8 mouse cellular contexts compared by ENCODE assay signal in genomic region chr8:35961615-35962220, GRCm38 (mm10).
DNase-seq lines count a peak whose midpoint lies in the region; ATAC-seq and TF ChIP-seq lines count a peak whose summit lies in the region.
"Had no signal": no experiment of that assay in that cellular context is flagged by ENCODE, and none has a peak within 500 bp of the region (broad histone marks: within the 10 kb centered on the region; RNA-seq: fewer than 3 reads in every experiment).

No protein-coding gene starts in this region.

- no peak for TF ChIP-seq EP300 in heart, adult 2 months (IDR thresholded peaks at IDR 0.05; ENCODE audit: insufficient read depth, low read depth, low read length)
- no peak for TF ChIP-seq EP300 in stomach, postnatal 0 days (optimal IDR thresholded peaks at IDR 0.05)

- H3K36me3 ChIP-seq in heart, embryonic 14.5 days (ENCODE audit: control insufficient read depth, insufficient read depth, low read length) = no peaks in the 10 kb centered on the region
- no peaks in the 10 kb centered on the region; the same call in 1 of the 2 replicates for H3K36me3 ChIP-seq in heart, adult 2 months (ENCODE audit: control insufficient read depth, insufficient read depth, low read length)
- no peaks in the 10 kb centered on the region for H3K36me3 ChIP-seq in hindbrain, embryonic 16.5 days (ENCODE audit: control insufficient read depth, insufficient read depth, low read length)
- no peaks in the 10 kb centered on the region for H3K36me3 ChIP-seq in stomach, postnatal 0 days (ENCODE audit: control insufficient read depth, insufficient read depth, low read length)

- H3K9ac ChIP-seq in heart, embryonic 14.5 days (ENCODE audit: low read length) = 0 out of 2 replicates have a peak overlapping the region, but pooled peaks have one; percentile 16
- no peak overlapping the region for H3K9ac ChIP-seq in heart, adult 2 months (ENCODE audit: low read depth, low read length)
- H3K9ac ChIP-seq in hindbrain, embryonic 16.5 days (ENCODE audit: low read depth, low read length) = no peak overlapping the region
- H3K9ac ChIP-seq in stomach, postnatal 0 days (ENCODE audit: low read length) = no peak overlapping the region

- H3K4me2 ChIP-seq in heart, embryonic 14.5 days (ENCODE audit: low read length) = peak overlapping the region; percentile 25
- 0 out of 2 replicates have a peak overlapping the region, but pooled peaks have one; percentile 3 for H3K4me2 ChIP-seq in hindbrain, embryonic 16.5 days (ENCODE audit: low read length)
- no peak overlapping the region for H3K4me2 ChIP-seq in stomach, postnatal 0 days (replicated peaks; ENCODE audit: low read depth)

- no peaks in the 10 kb centered on the region for H3K79me2 ChIP-seq in heart, adult 2 months (replicated peaks; ENCODE audit: control insufficient read depth, insufficient read depth, low read length)

- H3K27me3 ChIP-seq in heart, embryonic 14.5 days (ENCODE audit: control insufficient read depth, insufficient read depth, low read length) = no peaks in the 10 kb centered on the region
- H3K27me3 ChIP-seq in heart, adult 2 months (ENCODE audit: control insufficient read depth, insufficient read depth, low read length) = no peaks in the 10 kb centered on the region
- H3K27me3 ChIP-seq in hindbrain, embryonic 16.5 days (replicated peaks; ENCODE audit: control insufficient read depth, insufficient read depth, low read length) = no peaks in the 10 kb centered on the region
- H3K27me3 ChIP-seq in stomach, postnatal 0 days (ENCODE audit: control insufficient read depth, insufficient read depth, low read length) = no peaks in the 10 kb centered on the region

- H3K9me3 ChIP-seq in heart, embryonic 14.5 days (ENCODE audit: control insufficient read depth, low read length) = no peaks in the 10 kb centered on the region
- H3K9me3 ChIP-seq in hindbrain, embryonic 16.5 days (ENCODE audit: control insufficient read depth, low read length) = no peaks in the 10 kb centered on the region
- no peaks in the 10 kb centered on the region for H3K9me3 ChIP-seq in stomach, postnatal 0 days (ENCODE audit: control insufficient read depth, low read length)

- no peak for DNase-seq in heart, adult 2 months
- DNase-seq in ES-CJ7 (ENCODE audit: low read depth, low spot score) (peak; percentile 31), R1 (ENCODE audit: low read depth, low spot score) (peak; percentile 17)
- DNase-seq in stomach, postnatal 0 days (ENCODE audit: low spot score) = no peak

- H3K4me3 ChIP-seq in heart, embryonic 14.5 days (ENCODE audit: control insufficient read depth in 1 of 2, insufficient read depth in 1 of 2, low read depth in 1 of 2, low read length in 2 of 2) = no peak overlapping the region
- no peak overlapping the region for H3K4me3 ChIP-seq in heart, adult 2 months
- no peak overlapping the region for H3K4me3 ChIP-seq in hindbrain, embryonic 16.5 days (ENCODE audit: low read length)
- H3K4me3 ChIP-seq in stomach, postnatal 0 days (ENCODE audit: low read depth, low read length) = no peak overlapping the region
- H3K4me3 ChIP-seq: myocyte had no signal

- intact Hi-C loops in heart, adult 2 months (cut with DNase I) = no loop called here

- H3K27ac ChIP-seq in heart, embryonic 14.5 days (replicated peaks in 1 of 2; ENCODE audit: control insufficient read depth in 1 of 2, insufficient read depth in 1 of 2, low read depth in 2 of 2, low read length in 2 of 2) = peak overlapping the region; percentile 49 to 53; a peak in 3 of 4 replicates
- no peak overlapping the region for H3K27ac ChIP-seq in heart, adult 2 months
- H3K27ac ChIP-seq in hindbrain, embryonic 16.5 days (ENCODE audit: low read depth, low read length) = peak overlapping the region; percentile 37
- no peak overlapping the region for H3K27ac ChIP-seq in stomach, postnatal 0 days (replicated peaks)

- H3K4me1 ChIP-seq in heart, embryonic 14.5 days (ENCODE audit: control insufficient read depth in 2 of 2, insufficient read depth in 2 of 2, low read length in 2 of 2) = peaks cover 16 to 26% of the 10 kb centered on the region in 2 experiments
- peaks cover 5% of the 10 kb centered on the region for H3K4me1 ChIP-seq in heart, adult 2 months (ENCODE audit: control insufficient read depth, insufficient read depth, low read length)
- H3K4me1 ChIP-seq in hindbrain, embryonic 16.5 days (ENCODE audit: control insufficient read depth, insufficient read depth, low read depth, low read length) = peaks cover 8% of the 10 kb centered on the region; the same call in 1 of the 2 replicates
- no peaks in the 10 kb centered on the region for H3K4me1 ChIP-seq in stomach, postnatal 0 days (replicated peaks; ENCODE audit: control insufficient read depth, insufficient read depth)

- TF ChIP-seq POLR2A in heart, adult 2 months (IDR thresholded peaks at IDR 0.05; ENCODE audit: insufficient read depth, low read depth, low read length) = no peak

- WGBS in heart, embryonic 14.5 days = 53% methylated on average over 20 of the region's 20 CpGs
- WGBS in heart, adult 2 months = 63% methylated on average over 20 of the region's 20 CpGs
- 44% methylated on average over 20 of the region's 20 CpGs for WGBS in hindbrain, embryonic 16.5 days
- WGBS in stomach, postnatal 0 days = 73% methylated on average over 20 of the region's 20 CpGs

- ATAC-seq in heart, embryonic 14.5 days (ENCODE audit: insufficient number of reproducible peaks, insufficient read depth, low FRiP score, low read depth) = no peak
- peak; percentile 25; the same call in 1 of the 2 replicates for ATAC-seq in hindbrain, embryonic 16.5 days
- ATAC-seq in stomach, postnatal 0 days (ENCODE audit: low FRiP score, low TSS enrichment) = no peak
- ATAC-seq in CD4-positive, CD25-positive, alpha-beta regulatory T cell, adult 4 months = no peak

- TF ChIP-seq CTCF in heart, adult 2 months (IDR thresholded peaks at IDR 0.05) = no peak
- no peak for TF ChIP-seq CTCF in stomach, postnatal 0 days (IDR thresholded peaks at IDR 0.05; ENCODE audit: low read depth)

Comparison
In these comparisons a context has a peak if more than half of its experiments do, and no peak if none do; other contexts are left out.
1. H3K27ac ChIP-seq: peak in heart, embryonic 14.5 days (2 of 2) and hindbrain, embryonic 16.5 days (single experiment); none in heart, adult 2 months (single experiment) and stomach, postnatal 0 days (single experiment).
2. DNase-seq: peak in ES-CJ7 (single experiment) and R1 (single experiment); none in heart, adult 2 months (0 of 2) and stomach, postnatal 0 days (single experiment).